Mouse (Mus musculus) CD4-positive, CD25-positive, alpha-beta regulatory T cell, adult 2 months (primary cell): ENCODE data around the gene Hapln4.

Experiments used
- DNase-seq: peaks from one replicate; pipeline ENCODE4 v3.0.0-alpha.2; 2012; ENCODE audit warnings: low read depth, low spot score

Hapln4 gene

GRCm38 (mm10) chr8:70099276-70099675, 16.0 kb downstream of the Hapln4 start:
- DNase-seq: no peak

- DNase-seq: no peak
Measured at GRCm38 (mm10) chr8:70100241-70100640, 17.0 kb downstream of the Hapln4 start.

GRCm38 (mm10) chr8:70104506-70104905, 21.2 kb downstream of the Hapln4 start:
- peak; percentile 85 for DNase-seq

- DNase-seq: no peak
Measured at GRCm38 (mm10) chr8:70104922-70105321, 21.7 kb downstream of the Hapln4 start.

- DNase-seq: no peak
Measured at GRCm38 (mm10) chr8:70110451-70110850, 27.2 kb downstream of the Hapln4 start.

- DNase-seq: no peak
Measured at GRCm38 (mm10) chr8:70111192-70111795, 28.0 kb downstream of the Hapln4 start.

GRCm38 (mm10) chr8:70112401-70113016, 29.3 kb downstream of the Hapln4 start:
- peak; percentile 23 for DNase-seq

- DNase-seq: no peak
Measured at GRCm38 (mm10) chr8:70114488-70114887, 31.2 kb downstream of the Hapln4 start.

- DNase-seq: no peak
Measured at GRCm38 (mm10) chr8:70114892-70115291, 31.6 kb downstream of the Hapln4 start.

- DNase-seq: peak; percentile 39
Measured at GRCm38 (mm10) chr8:70117611-70118010, 34.4 kb downstream of the Hapln4 start.

- no peak for DNase-seq
Measured at GRCm38 (mm10) chr8:70118726-70119700, 35.8 kb downstream of the Hapln4 start.

GRCm38 (mm10) chr8:70120667-70121066, 37.4 kb downstream of the Hapln4 start, which contains the start of gene Ncan:
Gene Ncan (minus strand): TSS chr8:70120873.
- peak; percentile 58 for DNase-seq

GRCm38 (mm10) chr8:70122863-70123262, 39.6 kb downstream of the Hapln4 start:
- peak; percentile 54 for DNase-seq

GRCm38 (mm10) chr8:70124992-70125391, 41.7 kb downstream of the Hapln4 start:
- no peak for DNase-seq

GRCm38 (mm10) chr8:70128435-70128834, 45.2 kb downstream of the Hapln4 start:
- no peak for DNase-seq

- DNase-seq: no peak
Measured at GRCm38 (mm10) chr8:70129309-70129952, 46.2 kb downstream of the Hapln4 start.

GRCm38 (mm10) chr8:70130066-70130465, 46.8 kb downstream of the Hapln4 start:
- no peak for DNase-seq

GRCm38 (mm10) chr8:70131166-70131883, 48.1 kb downstream of the Hapln4 start, which contains the start of gene Nr2c2ap:
Gene Nr2c2ap (plus strand): TSS chr8:70131333.
- peak; percentile 95 for DNase-seq

GRCm38 (mm10) chr8:70134086-70134485, 50.8 kb downstream of the Hapln4 start:
- no peak for DNase-seq

- DNase-seq: no peak
Measured at GRCm38 (mm10) chr8:70134931-70135330, 51.7 kb downstream of the Hapln4 start.

- no peak for DNase-seq
Measured at GRCm38 (mm10) chr8:70136591-70136990, 53.3 kb downstream of the Hapln4 start.
